Mouse (Mus musculus) adrenal gland, adult (tissue): ENCODE data around the gene Epor.

ENCODE experiments used
- DNase-seq, 2 experiments: peaks; one replicate each; pipeline ENCODE4 v3.0.0; 2022 to 2023; ENCODE audit warnings: low spot score in 1 of 2; ENCODE audit not compliant: inconsistent age in 2 of 2

Epor gene

DNA sequence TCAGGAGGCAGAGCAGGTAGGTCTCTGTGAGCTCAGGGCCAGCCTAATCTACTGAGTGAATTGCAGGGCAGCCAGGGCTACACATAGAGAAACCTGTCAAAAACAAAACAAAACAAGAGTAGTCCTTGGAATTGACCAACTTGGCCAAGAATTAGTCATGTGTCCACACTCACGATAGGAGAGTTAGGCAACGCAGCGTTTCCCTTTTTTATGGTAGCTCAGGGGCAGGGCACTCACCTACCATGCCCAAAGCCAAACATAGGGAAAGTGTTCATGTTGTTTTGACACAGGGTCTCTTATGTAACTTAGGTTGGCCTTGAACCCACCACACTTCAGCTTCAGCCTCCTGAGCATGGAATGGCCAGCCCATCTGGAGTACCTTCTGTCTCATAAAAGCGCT lies 6.0 kb upstream of the Epor start:
- DNase-seq, result peak in 1 of 2 experiments; percentile 68

DNA sequence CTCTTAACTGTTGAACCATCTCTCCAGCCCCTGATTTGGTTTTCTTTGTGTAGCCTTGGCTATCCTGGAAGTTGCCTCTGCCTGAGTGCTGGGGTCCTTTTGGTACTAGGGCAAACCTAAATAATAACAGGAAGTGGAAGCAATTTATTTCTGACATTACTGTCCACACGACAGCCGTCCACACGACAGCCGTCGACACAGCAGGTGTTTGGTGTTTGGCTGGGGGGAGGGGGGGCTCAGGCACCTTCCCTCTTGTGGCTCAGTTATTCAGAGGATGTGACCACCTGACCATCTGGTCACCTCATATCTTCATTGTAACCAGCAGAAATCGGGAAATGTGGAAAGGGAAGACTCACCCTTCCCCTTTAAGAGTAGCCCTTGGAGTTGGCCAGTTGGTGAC lies 5.6 kb upstream of the Epor start:
- DNase-seq, result no peak

DNA sequence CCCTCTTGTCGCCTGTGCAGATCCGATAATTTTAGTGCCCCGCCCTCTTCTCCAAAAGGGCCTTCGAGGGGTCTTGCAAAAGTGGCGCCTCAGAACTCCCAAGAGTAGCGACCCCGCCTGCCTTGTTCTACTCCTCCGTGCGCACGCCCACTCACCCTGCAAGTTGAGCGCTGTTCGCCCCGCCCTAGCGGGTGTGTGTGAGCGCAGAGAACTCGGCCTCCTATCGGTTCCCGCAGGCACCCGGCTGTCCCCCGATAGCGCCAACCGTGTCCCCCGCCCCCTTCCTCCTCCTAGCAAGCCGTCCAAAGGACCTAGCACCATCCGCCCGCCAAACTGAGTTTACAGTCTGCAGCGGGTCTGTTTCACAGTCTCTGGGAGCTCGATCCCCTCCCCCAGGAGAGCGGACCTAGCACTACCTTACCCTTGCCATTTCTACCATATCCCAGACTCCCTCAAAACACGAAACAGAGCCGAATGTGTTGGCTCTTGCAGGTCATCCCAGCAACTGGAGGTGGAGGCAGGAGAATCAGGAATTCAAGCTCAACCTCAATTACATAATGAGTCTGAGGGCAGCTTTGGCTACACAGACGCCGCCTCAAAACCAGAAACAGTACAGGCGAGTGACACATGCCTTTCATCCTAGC lies 768 bp downstream of the Epor start:
- DNase-seq, result peak; percentile 64 to 79

DNA sequence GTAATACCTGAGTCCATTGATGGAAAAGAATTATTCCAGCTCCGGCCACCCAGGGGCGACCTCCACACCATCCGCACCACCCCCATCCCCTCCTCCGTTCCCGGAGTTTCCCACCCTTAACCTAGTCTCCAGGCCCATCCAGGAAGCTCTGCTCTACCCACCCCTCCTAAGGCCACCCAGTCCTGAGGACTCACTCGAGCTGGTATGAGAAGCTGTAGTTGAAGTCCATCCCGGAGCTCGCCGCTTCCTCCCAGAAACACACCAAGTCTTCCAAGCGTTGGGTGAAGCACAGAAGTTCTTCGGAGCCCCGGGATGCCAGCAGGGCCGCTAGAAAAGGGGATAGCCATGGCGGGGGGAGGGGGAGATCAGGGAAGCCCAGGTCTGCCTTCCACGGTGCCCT lies 1.3 kb downstream of the Epor start:
- DNase-seq, result peak in 1 of 2 experiments; percentile 58

DNA sequence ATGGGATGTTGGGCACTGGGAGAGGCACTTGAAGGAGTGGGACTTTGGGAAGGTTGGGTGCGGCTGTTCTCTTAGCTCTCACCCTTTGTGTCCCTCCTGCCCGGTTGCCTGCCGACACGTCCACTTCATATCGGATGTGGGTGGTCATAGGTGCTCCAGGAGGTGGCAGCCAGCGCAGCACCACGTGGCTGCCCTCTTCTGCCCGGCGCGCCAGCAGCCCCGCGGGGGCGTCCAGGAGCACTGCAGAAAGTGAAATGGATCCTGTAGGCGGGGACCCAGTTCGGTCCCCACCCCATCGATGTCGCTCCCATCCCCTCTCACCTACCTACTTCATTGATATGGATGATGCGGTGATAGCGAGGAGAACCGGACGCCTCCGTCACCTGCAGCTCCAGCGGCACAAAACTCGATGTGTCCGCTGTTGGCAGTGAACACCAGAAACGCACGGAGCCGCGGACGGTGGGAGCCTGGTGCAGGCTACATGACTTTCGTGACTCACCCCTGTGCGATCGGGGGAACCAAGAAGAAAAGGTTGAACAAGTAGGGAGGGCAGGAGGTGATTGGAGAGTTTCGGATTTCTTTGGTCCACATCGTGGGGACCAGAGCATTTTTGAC lies 1.8 kb downstream of the Epor start:
- DNase-seq, result peak in 1 of 2 experiments; percentile 70

DNA sequence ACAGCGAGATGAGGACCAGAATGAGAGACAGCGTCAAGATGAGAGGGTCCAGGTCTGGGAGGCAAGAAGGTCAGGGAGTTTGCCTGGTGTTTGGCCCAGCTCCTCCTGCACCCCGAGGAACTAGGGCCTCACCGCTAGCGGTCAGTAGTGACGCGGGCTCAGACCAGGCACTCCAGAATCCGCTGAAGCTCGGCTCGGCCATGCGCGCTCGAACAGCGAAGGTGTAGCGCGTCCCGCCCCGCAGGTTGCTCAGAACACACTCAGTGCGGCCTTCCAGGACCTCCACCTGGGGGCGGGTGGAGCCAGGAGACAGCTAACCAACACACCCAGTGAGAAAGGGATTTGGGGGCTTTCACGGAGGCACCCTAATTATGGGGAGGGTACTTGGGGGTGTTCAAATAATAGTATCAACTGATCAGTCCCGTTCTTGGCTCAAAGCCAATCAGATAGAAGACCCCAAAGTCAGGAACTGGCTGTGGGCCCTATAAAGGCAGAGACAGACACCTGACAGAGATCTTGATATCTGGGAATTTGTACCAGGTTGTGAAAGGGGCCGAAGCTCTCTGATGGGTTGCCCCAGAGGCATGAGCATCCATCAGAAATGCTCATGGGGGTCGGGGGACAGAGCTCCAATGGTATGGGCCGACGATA lies 2.6 kb downstream of the Epor start:
- peak in 1 of 2 experiments; percentile 55 for DNase-seq

DNA sequence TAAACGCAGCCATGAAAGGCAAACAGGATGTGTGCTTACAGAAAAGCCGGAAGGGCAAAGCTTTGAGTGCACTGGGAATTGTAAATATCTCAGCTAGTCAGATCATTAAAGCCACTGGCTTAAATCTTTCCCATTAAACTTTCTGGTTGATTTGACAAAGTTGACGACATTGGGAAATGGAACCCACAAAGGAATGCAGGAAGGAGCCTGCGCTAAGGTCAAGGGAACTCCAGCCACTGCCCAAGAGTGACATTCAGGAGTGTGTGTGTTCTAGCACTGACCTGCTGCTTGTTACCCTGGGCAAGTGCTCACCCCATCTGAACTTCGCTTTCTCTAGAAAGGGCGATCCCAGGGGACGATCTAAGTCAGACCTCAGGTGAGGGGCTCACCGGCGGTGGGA lies 3.2 kb downstream of the Epor start:
- no peak for DNase-seq

DNA sequence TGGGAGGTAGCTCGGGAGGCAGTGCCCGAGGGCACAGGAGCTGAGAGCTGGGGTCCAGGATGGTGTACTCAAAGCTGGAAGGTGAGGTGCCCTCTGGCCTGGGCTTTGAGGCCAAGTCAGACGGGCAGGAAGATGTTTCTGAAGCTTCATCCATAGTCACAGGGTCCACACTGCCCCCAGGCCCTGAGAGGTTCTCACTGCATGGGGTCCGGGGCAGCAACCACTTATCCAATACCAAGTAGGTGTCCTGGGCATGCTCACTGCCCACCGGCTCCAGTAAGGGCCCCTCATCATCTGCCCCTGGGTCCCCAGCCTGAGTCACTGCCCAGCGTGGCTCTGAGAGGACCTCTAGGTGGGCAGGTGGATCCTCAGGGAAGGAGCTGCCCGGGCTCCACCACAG lies 4.1 kb downstream of the Epor start:
- DNase-seq, result no peak

DNA sequence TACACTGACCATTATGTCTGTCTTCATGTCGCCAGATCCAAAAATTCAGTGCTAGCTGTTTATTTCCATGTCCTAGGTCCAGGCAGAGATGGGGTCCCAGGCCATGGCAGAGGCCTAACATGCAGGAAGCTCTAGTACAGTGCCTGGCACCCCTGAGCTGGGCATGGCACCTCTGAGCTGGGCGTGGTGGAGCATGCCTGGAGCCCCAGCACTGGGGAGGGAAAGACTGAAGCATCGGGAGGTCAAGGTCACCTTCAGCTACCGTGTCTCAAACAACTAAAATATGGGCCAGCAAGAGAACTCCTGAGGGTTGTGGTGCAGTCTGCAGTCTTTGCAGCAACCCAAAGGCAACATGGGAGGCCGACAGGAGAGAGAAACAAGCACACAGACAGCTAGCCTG lies 4.9 kb downstream of the Epor start:
- DNase-seq, result peak in 1 of 2 experiments; percentile 54

DNA sequence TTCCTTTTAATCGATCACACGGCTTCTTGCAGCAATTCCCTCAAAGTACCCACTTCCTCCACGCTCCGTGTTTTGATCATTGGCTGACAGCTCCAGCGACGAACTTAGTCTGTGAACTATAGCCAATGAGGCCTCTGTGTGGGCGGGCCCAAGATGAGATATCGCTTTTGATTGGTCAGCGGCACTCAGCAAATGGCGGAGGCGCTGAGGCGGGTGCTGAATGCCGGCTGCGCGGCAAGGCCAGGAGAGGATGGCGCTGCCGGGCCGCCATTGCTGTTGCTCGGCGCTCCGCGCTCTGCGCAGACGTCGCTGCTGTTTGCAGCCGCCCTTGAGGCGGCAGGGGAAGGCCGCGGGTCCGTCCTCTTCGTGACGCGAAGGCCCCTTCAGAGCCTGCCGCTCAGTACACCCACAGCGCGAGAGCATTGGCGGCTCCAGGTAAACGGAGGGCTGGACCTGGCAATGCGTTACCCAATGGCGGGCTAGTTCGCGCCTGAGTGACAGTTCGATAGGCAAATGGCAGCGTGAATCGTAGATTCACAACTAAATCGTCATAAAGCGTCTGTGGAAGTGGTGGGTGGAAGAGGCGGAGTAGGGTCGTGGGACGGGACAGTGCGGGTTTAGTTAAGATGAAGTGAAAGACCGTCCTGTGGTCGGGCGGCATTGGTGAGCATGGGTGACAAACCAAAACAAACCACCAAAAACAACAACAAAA lies 7.6 kb downstream of the Epor start, which contains the start of gene Swsap1:
TSS of gene Swsap1 (plus strand) at position 186 of the 712 bp plus-strand sequence.
- DNase-seq, result peak; percentile 98 to 100

DNA sequence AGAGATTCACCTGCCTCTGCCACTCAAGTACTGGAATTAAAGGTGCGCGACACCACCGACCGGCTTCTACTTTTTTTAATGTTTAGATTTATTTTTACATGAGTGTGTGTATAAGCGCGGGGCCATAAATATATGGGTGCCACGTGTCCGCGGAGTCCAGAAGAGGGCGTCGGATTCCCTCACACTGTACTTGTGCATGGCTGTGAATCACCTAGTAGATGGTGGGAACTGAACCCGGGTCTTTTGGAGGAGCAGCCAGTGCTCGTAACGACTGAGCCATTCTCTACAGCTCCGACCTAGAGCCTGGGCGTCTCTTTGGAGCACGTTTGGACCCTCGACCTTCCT lies 8.1 kb downstream of the Epor start:
- no peak for DNase-seq

DNA sequence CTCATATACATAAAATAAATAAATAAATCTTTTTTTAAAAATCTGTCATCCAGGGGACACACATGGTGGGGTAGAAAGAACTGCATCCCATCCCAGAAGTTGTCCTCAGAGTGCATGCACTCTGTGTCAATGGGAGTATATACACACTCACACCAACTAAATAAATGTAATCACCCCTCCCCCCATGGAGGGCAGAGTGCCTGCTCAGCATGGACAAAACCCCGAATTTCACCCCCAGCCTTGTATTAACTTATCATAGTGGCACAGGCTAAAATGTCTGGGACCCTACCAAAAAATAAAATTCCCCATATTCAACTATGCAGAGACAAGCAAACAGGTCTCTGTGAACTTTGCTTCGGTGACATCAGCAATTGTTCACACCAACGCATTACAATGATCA lies 8.7 kb downstream of the Epor start:
- no peak for DNase-seq

DNA sequence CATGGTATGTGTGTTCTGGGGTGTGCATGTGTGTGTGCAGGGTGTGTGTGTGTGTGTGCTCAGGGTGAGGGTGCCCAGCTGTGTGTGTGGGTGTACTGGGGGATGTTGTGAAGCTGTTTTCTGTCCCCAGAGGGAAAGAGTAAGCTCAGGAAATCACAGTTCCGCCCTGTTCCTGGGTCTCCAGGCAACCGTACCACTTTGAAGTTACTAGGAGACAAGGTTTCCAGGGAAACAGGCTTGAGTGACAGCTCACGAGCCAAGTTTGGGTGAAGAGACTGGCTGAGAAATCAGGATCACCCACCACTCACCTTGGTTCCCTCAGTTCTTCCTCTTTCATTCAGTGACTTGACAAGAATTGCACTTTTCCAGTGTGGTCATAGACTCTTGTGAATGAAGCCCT lies 9.7 kb downstream of the Epor start:
- DNase-seq, result no peak

DNA sequence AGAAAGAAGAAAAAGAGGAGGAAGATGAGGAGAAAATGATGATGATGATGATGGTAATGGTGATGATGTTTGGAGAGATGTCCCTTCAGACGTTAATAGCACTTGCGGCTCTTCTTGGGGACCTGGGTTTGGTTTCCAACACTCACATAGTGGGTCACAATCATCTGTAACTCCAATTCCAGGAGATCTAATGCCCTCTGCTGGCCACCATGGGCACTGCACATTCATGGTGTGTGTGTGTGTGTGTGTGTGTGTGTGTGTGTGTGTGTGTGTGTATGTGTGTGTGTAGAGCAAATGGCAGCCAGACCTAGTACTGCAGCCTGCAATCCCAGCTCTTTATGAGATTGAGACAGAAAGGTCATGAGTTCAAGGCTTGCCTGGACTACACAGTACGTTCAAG lies 11.3 kb downstream of the Epor start:
- no peak for DNase-seq

DNA sequence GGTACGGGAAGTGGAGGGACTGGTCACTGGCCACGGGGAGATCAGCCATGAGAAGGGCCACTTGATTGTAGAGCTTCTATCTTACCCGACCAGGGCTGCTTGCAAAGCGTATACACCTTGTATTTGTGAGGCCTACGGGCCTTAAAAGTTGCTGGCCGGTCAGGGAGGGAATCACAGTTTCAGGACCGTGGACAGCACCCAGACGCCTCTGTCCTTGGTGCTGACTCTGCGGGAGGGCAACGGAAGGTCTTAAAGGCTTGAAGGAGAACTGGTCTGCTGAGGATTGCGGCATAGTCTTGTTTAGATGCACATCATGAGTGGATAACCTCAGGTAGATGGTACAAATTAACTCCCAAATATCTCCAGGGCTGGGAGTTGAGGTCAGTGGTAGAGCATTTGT lies 13.0 kb downstream of the Epor start:
- DNase-seq, result peak; percentile 56 to 90

DNA sequence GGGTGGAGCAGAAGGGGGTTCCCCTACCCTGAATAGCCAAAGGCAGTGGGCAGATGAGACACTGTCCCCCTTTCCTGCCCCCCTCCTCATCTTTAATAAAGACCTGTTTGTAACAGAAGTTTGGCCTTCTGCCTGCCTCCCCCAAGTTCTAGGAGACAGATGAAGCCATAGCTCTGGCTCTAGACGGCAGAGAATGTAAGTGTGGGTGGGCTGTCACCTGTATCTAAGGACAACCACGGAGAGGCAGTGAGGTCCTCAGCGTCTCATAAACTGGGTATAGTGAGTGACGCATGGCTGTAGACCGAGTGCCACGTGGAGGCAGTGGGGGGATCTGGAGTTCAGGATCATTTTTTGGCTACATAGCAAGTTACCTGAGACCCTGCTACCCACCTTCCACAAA lies 14.5 kb downstream of the Epor start:
- DNase-seq, result no peak

DNA sequence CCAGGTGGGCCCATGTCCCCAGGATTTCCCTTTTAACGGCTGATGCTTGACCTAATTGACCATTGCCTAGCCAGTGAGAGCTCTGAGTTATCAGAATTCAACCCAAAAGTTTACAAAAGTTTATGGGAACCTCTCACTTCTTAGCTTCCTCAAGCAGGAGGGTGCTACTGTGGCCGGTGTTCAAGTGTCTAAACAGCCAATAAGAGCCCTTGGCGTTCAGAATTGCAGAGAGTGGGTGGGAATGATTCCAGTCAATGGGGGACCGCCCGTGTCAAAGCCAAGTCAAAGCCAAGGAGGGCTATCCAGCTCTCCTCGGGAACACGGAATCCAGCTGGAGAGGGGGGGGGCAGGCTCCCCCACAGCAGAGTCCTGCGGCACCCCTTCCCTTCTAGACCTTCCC lies 15.2 kb downstream of the Epor start:
- DNase-seq, result no peak

DNA sequence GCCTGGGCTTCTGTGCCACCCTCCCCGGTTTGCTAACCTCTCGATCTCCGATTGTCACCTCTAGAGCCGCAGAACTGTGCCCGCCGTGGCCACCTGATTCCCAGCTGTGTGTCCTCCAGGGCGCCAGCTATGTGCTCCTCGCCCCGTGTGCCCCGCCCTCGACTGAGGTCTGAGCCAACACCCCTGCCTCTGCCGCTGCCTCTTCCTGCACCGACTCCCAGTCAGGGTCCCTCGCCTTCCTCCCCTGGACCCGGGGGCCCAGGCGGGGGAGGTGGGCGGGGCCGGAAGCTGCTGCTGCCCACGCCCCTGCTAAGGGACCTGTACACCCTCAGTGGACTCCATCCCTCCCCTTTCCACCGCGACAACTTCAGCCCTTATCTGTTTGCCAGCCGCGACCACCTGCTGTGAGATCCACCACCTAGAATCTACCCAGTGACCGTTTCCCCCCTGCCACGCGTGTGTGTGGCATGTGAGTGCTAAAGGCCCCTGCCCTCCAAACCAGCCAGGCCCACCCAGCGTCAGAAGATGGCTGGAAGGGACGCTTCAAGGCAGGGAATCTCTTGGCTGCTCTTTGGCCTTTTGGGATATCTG lies 15.7 kb downstream of the Epor start:
- no peak for DNase-seq

DNA sequence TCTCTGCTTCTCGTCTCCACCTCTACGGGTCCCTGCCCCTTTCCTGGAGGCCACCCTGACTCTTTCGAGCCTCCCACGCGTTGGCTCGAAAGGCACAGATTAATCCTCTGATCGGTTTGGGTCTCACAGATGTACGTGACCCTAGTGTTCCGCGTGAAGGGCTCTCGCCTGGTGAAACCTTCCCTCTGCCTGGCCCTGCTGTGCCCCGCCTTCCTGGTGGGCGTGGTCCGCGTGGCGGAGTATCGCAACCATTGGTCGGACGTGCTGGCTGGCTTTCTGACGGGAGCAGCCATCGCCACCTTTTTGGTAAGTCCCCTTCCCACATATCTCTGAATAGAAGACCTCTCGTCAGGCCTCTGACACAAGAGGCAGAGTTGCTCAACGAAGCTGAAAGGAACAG lies 19.0 kb downstream of the Epor start:
- DNase-seq, result no peak

DNA sequence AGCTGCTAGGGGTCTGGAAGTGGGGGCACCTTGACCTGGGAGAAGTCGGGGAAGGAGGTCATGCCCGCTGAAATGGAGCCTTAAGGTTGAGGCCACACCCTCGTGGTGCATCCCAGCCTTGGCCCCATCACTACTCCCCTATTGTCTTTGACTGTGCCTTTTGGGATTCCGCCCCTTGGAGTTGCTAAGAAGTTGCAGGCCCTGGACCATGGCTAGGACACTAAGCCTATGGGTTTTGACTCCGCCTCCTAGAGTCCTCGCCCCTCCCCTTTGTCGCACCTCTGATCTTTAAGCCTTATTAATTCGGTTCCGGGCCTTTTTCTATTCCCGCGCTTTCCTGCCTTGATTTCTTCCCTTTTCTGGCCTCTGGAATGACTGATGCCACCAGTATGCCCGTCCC lies 19.7 kb downstream of the Epor start:
- no peak for DNase-seq

DNA sequence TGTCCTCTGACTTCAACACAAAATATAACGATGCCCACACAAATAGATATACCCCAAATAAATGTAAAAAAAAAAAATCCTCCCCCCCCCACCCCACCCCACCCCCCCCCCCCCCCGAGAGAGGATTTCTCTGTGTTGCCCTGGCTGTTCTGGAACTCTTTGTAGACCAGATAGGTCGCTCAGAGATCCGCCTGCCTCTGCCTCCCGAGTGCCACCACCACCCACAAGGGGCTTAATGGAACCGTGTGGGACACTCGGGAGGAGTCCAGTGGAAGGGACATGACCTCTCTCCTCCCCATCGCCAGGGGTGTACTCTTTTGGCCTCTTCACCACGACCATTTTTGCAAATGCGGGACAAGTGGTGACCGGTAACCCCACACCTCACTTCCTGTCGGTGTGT lies 20.3 kb downstream of the Epor start:
- no peak for DNase-seq
